Mouse (Mus musculus) kidney, adult 2 months (tissue): ENCODE measurements at regions not wholly inside any gene's neighbourhood (a gene's known extent, or its start where the extent isn't known, plus 50 kb on each side); places are given as distances from the start of the nearest gene placed in this dataset.

Experiments
- CTCF ChIP-seq: fragments of 200-500 bp; conservative IDR thresholded peaks from 2 replicates; pipeline ENCODE4 v1.5.1; 2011; ENCODE audit warnings: low read depth, mild to moderate bottlenecking, control low read depth, low read length, moderate library complexity, mixed read lengths; ENCODE audit not compliant: insufficient read depth, insufficient read length
- POLR2A ChIP-seq: fragments of 200-500 bp; IDR thresholded peaks from one replicate; pipeline ENCODE4 v1.6.1; 2011; ENCODE audit warnings: low read depth, low read length, control low read depth

DNA sequence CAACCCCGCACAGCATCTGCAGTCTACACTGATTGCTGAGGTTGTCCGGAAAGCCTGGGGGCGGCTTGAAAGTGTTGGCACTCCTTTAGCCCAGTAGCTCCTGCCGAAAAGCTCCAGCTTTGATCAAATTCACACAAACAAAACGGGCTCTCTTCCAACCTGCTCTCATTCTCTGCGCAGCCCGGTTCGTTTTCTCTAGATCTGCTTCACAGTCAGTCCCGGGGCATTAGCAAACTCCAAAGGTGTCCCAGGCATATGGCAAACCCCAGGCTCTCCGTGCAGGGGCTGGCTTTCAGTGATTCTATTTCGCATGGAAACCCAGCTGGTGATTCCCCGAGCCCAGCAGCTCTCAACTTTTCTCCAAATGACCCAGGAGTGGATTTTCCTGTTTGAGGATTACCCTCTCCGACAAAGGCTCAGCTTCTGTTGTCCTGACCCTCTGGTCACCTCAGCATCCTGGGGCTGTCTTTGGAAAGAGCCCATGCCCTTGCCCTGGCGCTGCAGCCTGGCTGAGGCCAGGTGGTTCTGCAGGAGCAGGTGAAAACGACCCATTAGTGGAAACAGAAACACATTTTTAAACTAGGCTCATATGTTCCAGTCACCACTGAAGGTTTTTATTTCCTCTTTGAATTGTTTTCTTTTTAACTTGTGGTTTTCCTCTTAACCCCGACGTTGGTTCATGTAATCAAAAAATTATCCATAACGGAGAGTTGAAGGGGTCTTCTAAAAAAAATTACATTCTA lies 854.9 kb upstream of the Adgrl2 start:
- no peak for TF ChIP-seq CTCF
- no peak for TF ChIP-seq POLR2A
